Mouse (Mus musculus) embryonic fibroblast, embryonic 13.5 days (primary cell): ENCODE measurements around the gene Unc45b.

Experiments used
- CTCF ChIP-seq: IDR thresholded peaks from 2 replicates; pipeline ENCODE4 v1.5.1; 2011; ENCODE audit warnings: mild to moderate bottlenecking, control low read depth, low read length, moderate library complexity, borderline replicate concordance; ENCODE audit not compliant: insufficient read depth
- POLR2A ChIP-seq: IDR thresholded peaks from 2 replicates; pipeline ENCODE4 v1.6.1; 2011; ENCODE audit warnings: low read depth, mild to moderate bottlenecking, control low read depth, low read length, moderate library complexity

- no peak for TF ChIP-seq CTCF
- TF ChIP-seq POLR2A, result no peak
Measured at GRCm38 (mm10) chr11:82883180-82883579, 27.2 kb upstream of the Unc45b start.
